Mouse (Mus musculus): ENCODE data around the gene Peg10. TPM values are rescaled to one million over a fixed set of nuclear protein-coding genes. Genes with fewer than 3 reads are reported as not detected.

Gene Peg10
- polyA plus RNA-seq (2012; ENCODE audit: insufficient read depth, insufficient read length, missing spikeins), result 0.67 and 0.91 TPM in 2 replicates

DNA sequence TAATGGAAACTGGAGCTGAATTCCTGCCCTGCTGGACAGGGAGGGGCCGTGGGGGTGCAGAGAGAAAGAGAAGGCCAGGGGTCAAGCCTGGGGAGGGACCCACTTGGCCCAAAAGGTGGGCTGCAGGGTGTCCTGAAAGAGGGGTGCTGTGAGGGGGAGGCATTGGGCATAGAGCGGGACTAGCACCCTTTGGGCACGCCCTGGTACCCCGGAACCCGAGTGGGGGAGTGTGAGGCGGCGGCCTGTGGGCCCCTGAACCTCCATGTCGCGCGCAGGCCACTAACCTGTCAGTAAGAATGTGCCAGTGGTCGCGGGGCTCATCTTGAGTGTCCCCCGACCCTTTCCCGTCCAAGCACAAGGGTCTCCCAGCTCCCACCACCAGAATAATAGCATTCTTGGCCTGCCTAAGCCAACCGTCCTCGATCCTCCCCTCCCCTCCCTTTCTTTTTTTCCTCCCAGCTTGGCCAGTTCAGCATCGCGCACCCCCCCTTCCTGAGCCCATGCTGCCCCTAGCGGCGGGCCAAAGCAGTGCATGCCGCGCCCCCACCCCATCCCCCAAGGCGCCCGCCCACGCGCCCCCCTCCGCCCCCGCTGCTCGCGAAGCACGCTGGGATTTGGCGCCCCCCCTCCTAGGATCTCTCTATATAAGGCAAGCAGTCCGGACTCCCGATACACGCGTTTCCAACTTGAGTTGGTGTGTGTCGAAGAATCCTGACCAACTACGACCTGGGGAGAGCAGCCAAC is at the start of gene Peg10, which contains the start of gene Sgce:
Gene Peg10, plus strand, starts transcription at position 611 of the 744 bp plus-strand sequence.
Gene Sgce, minus strand, starts transcription at position 512 of the 744 bp plus-strand sequence.
- peak within 1 kb of the TSS; percentile 67; the same call in 1 of the 2 replicates for H3K27ac ChIP-seq (replicated peaks; ENCODE audit: low read depth, low read length)
- H3K4me1 ChIP-seq (ENCODE audit: control insufficient read depth, insufficient read depth, insufficient read length, low read length), result no peaks in the 10 kb centered on the region
- peak within 1 kb of the TSS; percentile 93 for H3K4me3 ChIP-seq (ENCODE audit: insufficient read depth, low read depth, low read length)

DNA sequence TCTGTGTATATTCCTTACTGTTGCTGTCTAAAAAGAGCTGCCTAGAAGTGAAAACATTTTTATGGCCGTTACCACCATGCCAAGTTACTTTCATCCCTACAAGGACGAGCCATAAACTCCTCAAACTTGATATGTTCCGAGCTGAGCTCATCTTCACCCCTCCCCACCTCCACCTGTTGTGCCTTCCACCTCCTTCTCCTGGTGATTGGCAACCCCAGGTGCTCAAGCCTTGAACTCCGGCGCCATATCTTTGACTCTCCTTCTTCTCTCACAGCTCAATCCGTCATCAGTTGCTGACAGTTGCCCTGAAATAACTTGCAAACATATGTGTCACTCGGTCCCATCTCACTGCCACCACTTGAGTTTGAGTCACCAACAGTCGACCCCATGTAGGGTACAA is 45.5 kb upstream of the Peg10 start:
- Histone ChIP-seq H3K4me3 (ENCODE audit: insufficient read depth, low read depth, low read length) (no peak overlapping the region), H3K4me1 (ENCODE audit: control insufficient read depth, insufficient read depth, insufficient read length, low read length) (no peaks in the 10 kb centered on the region)

DNA sequence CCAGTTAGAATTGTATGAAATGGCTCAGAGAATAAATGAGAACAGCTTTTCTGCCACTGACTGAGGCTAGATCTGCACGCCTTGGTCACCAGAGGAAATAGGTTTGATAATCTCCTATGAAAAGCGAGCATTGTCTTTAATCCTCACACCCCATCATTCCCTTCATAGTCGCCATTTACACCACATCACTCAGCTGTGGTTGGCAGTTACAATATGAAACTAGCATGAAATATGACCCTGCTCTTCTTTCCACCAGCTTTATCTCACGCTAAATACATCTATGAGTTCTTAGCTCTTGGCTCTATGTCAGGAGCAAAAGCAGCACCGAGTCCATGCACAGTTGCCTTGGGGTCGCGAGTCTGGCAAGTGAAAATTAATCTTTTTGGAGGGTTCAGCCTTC is 43.2 kb upstream of the Peg10 start:
- no peak overlapping the region for H3K27ac ChIP-seq (replicated peaks; ENCODE audit: low read depth, low read length)
- H3K4me1 ChIP-seq (ENCODE audit: control insufficient read depth, insufficient read depth, insufficient read length, low read length), result no peaks in the 10 kb centered on the region
- H3K4me3 ChIP-seq (ENCODE audit: insufficient read depth, low read depth, low read length), result no peak overlapping the region

More for the DNA sequence above, 45.5 kb upstream of the Peg10 start:
- H3K27ac ChIP-seq (replicated peaks; ENCODE audit: low read depth, low read length), result no peak overlapping the region

DNA sequence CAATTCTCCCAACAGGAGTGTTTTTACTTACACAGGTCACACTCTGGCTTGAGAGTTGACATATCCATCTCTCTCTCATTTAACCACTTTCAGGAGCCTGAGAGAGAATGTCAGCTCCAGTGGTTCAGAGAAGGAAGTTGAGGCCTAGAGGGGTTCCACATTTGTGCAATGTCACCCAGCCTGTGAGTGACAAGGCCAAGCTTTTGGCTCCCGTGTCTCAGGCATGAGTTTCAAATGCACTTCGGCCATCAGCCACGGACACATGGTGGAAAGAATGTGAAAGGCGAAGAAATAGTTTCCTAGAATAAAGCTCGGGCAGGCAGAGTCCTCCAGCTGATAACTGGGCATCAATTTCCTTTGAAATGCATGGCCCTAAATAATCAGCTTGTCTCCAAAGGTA is 40.7 kb upstream of the Peg10 start:
- no peaks in the 10 kb centered on the region for H3K4me1 ChIP-seq (ENCODE audit: control insufficient read depth, insufficient read depth, insufficient read length, low read length)
- no peak overlapping the region for H3K27ac ChIP-seq (replicated peaks; ENCODE audit: low read depth, low read length)
- no peak overlapping the region for H3K4me3 ChIP-seq (ENCODE audit: insufficient read depth, low read depth, low read length)

DNA sequence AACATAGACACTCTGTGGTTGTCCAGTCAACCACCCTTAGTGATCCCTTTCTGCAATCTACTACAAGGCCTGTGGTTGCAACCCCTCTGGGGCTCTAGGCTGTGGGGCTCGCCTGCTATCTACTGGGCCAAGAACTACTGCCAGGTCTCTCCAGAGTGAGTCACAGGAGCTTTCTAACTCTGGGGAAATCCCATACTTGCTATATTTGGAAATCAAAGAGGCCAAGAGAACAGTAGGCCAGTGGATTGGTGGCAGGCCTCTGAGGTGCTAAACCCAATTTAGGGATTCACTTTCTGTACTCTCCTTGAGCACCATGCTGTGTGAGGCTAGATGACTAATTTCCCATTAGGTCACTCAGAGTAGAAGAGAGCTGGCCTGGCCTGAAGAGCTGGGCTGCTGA is 38.1 kb upstream of the Peg10 start:
- no peak overlapping the region for H3K27ac ChIP-seq (replicated peaks; ENCODE audit: low read depth, low read length)

DNA sequence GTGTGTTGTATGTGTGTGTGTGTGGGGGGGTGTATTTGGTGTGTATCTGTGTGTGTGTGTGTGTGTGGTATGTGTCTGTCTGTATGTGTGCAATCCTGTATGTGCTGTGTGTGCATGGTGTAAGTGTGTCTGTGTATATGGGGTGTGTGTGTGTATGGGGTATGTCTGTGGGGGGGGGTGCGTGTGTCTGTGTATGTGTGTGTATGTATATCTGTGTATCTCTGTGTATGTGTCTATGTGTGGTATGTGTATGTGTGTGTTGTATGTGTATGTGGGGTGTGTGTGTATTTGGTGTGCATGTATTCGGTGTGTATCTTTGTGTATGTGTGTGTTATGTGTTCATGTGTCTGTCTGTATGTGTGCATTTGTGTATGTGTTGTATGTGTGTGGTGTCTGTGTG is 30.9 kb upstream of the Peg10 start:
- H3K4me1 ChIP-seq (ENCODE audit: control insufficient read depth, insufficient read depth, insufficient read length, low read length), result no peaks in the 10 kb centered on the region
- no peak overlapping the region for H3K4me3 ChIP-seq (ENCODE audit: insufficient read depth, low read depth, low read length)
- H3K27ac ChIP-seq (replicated peaks; ENCODE audit: low read depth, low read length), result no peak overlapping the region

More for the DNA sequence above, 38.1 kb upstream of the Peg10 start:
- Histone ChIP-seq H3K4me3 (ENCODE audit: insufficient read depth, low read depth, low read length) (no peak overlapping the region), H3K4me1 (ENCODE audit: control insufficient read depth, insufficient read depth, insufficient read length, low read length) (no peaks in the 10 kb centered on the region)

DNA sequence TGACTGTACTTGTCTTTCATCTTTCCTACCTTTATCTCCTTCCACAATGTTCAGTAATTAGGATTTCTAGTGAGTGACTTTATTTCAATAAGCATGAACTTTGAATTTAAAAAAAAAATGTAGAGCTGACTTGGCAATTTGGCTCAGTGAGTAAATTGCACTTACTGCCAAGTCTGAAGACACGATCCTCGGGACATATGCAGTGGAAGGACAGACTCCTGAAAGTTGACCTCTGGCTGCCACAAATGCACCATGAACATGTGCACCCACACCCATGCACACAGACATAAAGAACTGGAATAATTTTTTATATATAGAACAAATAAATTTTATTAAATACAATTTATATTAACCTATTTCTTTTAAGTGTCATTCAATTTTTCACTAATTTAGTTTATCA is 29.8 kb upstream of the Peg10 start:
- Histone ChIP-seq H3K4me3 (ENCODE audit: insufficient read depth, low read depth, low read length) (no peak overlapping the region), H3K27ac (replicated peaks; ENCODE audit: low read depth, low read length) (no peak overlapping the region), H3K4me1 (ENCODE audit: control insufficient read depth, insufficient read depth, insufficient read length, low read length) (no peaks in the 10 kb centered on the region)

DNA sequence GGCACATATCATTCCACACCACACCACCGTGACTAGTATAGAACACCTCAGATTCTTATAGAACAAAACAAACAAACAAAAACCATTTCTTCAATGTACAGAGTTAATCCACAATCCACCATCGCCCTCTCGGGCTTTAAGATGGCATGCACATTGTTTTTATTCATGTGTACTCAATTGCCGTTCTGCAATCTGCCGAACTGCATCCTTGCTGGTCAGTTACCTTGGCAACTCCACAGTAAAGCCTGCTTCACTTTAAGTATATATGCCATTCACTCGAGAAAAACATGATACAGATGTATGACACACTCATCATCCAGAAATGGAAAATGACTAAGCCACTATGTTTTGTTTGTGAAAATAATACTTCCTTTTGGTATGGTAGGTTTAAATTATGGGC is 25.0 kb upstream of the Peg10 start:
- Histone ChIP-seq H3K27ac (replicated peaks; ENCODE audit: low read depth, low read length) (no peak overlapping the region), H3K4me1 (ENCODE audit: control insufficient read depth, insufficient read depth, insufficient read length, low read length) (no peaks in the 10 kb centered on the region), H3K4me3 (ENCODE audit: insufficient read depth, low read depth, low read length) (no peak overlapping the region)

DNA sequence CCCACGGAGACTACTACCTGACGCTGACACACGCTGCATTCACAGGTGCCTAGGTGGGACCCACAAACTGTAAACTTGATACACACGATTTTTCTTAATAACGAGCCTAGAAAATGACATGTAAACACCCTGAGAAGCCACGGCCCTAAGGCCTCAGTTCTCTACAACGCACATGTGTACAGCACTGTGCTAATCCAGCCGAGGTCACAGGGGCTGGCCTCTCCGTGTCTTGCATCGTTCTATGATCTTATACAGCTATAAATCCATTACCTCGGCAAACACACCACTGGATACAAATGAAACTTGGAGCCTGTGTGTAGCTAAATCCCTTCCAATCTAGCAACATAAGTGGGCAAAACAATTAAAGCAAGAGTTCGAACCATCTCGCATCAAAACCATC is 24.4 kb upstream of the Peg10 start:
- H3K27ac ChIP-seq (replicated peaks; ENCODE audit: low read depth, low read length), result no peak overlapping the region
- H3K4me1 ChIP-seq (ENCODE audit: control insufficient read depth, insufficient read depth, insufficient read length, low read length), result no peaks in the 10 kb centered on the region
- H3K4me3 ChIP-seq (ENCODE audit: insufficient read depth, low read depth, low read length), result no peak overlapping the region

DNA sequence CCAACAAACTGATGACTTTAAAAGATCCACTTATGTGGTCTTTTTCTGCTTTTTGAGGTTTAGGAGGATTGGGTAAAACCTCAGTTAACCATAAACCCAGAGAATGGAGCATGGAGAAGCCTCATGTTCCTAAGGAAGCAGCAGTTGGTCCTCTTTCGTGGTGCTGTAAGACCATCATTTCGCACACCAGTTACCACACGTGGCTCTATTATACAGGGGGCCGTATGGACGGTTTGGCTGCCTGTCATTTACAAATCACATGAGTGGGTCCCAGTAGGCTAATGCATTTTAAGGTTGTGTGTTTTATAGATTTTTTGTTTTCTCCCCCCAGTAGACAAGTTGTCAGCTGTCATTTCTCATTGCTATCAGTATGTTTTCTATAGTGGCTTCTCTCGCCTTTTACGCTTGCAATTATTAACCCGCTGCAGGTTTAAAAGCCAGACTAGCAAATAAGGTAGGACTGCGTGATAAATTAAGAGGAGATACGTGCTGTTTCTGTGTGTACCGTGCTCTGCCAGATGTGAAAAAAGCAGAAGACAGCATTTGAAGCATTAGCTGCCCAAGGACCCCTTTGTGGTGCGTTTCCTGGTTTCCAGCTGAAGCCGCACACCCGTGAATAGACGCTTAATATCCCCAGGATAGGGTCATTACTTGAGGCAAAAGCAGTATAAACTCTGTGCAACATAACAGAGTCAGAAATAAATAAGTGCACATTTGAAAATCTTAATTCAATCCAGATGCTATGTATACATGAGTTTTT is 22.9 kb upstream of the Peg10 start:
- Histone ChIP-seq H3K4me1 (ENCODE audit: control insufficient read depth, insufficient read depth, insufficient read length, low read length) (no peaks in the 10 kb centered on the region), H3K27ac (replicated peaks; ENCODE audit: low read depth, low read length) (no peak overlapping the region), H3K4me3 (ENCODE audit: insufficient read depth, low read depth, low read length) (no peak overlapping the region)

DNA sequence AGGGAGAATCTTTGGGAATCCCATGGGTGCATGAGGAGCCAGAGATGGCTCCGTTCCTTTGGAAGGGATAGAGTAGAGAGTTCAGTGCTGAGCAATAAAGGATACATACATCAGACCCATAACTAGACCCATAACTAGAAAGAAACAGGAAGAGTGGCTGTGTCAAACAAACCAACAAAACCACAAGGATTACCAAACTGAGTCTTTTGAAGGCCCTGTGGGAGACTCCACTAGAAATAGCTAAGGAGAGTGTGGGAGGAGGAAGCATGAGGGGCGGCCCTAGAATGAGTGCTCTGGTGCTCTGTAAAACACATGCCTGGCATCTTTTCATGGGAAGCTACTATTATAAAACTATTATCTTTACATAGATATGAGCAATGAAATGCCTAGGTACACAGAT is 18.8 kb upstream of the Peg10 start:
- Histone ChIP-seq H3K27ac (replicated peaks; ENCODE audit: low read depth, low read length) (no peak overlapping the region), H3K4me3 (ENCODE audit: insufficient read depth, low read depth, low read length) (no peak overlapping the region)

DNA sequence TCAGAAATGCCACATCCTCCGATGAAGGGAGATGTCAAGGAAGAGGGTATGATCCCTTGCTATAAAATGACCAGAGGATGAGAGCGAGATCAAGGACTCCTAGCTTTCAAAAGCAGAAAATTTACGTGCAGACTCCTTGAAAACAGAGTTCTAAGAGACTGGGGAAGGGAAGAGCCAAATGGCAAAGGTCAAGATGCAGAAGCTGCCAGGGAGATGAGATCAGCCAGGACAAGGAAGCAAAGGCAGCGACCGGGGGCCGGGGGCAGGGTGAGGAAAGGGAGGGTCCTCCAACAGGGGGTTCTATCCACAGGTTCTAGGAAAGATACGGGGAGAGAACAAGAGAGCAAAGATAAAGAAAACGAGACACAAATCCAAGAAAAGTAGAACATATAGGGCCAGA is 15.4 kb upstream of the Peg10 start:
- no peaks in the 10 kb centered on the region for H3K4me1 ChIP-seq (ENCODE audit: control insufficient read depth, insufficient read depth, insufficient read length, low read length)
- H3K27ac ChIP-seq (replicated peaks; ENCODE audit: low read depth, low read length), result no peak overlapping the region
- no peak overlapping the region for H3K4me3 ChIP-seq (ENCODE audit: insufficient read depth, low read depth, low read length)

More for the DNA sequence above, 18.8 kb upstream of the Peg10 start:
- H3K4me1 ChIP-seq (ENCODE audit: control insufficient read depth, insufficient read depth, insufficient read length, low read length), result no peaks in the 10 kb centered on the region

DNA sequence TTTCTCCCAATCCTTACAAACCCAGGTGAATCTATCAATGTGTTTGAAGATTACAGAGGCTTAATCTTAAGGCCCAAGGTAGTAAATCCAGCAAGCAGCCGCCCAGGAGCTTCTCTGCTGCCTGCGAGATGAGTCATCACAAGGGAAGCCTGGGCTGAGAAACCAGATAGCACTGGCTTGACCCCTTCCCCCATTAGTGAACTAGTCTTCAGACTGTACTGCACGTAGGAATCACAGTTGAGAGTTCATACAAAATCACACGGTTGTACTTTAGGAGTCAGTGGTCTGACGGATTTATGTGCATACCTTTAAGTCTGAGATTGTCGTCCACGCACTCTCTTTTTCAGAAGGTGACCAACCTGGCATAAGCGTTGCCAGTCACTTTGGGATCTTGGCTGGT is 13.9 kb upstream of the Peg10 start:
- H3K4me1 ChIP-seq (ENCODE audit: control insufficient read depth, insufficient read depth, insufficient read length, low read length), result no peaks in the 10 kb centered on the region
- H3K27ac ChIP-seq (replicated peaks; ENCODE audit: low read depth, low read length), result no peak overlapping the region
- H3K4me3 ChIP-seq (ENCODE audit: insufficient read depth, low read depth, low read length), result no peak overlapping the region

DNA sequence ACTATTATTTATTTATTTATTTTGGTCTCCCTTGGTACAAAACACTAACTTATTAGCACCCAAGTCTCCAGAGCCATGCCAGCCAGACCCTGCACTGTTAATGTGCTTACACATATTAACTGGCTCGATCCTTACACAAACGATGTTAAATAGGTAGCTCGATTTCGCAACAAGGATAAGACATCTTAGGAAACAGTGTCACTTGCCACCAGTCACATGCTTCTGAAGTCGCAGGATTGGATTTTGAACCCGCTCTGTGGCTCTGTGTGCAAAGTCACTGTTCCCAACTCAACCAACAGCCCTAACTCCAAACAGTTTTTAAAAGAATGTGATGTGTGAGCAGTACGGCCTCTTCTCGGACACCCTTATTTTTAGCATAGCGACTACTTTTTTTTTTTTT is 10.7 kb upstream of the Peg10 start:
- H3K4me3 ChIP-seq (ENCODE audit: insufficient read depth, low read depth, low read length), result no peak overlapping the region
- no peak overlapping the region for H3K27ac ChIP-seq (replicated peaks; ENCODE audit: low read depth, low read length)
- no peaks in the 10 kb centered on the region for H3K4me1 ChIP-seq (ENCODE audit: control insufficient read depth, insufficient read depth, insufficient read length, low read length)

DNA sequence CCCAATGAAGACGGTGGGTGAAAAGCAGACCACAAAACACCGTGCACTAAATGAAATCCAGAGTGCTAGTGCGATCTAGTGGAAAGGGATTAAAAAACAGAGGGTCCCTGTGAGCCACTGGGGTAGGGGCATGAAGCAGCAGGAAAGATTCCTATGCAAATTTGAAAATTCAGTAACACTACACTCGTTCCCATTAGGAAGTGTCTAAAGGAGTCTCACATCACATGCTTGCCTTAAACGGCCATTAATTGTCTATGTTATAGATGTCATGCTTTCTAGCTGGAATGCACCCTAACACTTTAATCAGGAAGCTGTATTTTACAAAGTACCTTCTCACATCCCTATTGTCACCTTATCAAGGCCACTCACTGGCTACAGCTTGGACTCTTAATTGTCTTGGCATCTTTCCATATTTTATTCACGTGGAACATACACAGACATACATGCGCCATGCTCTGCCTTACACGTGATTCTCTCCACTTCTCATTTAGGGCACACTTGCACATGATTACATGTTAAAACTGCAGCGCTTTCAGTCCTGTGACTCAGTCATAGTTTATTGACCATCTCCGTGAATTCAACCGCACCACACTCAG is 9.0 kb upstream of the Peg10 start:
- H3K27ac ChIP-seq (replicated peaks; ENCODE audit: low read depth, low read length), result no peak overlapping the region
- no peaks in the 10 kb centered on the region for H3K4me1 ChIP-seq (ENCODE audit: control insufficient read depth, insufficient read depth, insufficient read length, low read length)
- H3K4me3 ChIP-seq (ENCODE audit: insufficient read depth, low read depth, low read length), result no peak overlapping the region

Measured in brown adipose tissue, adult 24 weeks (tissue).